Mouse (Mus musculus): ENCODE results near the gene Bach1.

Gene Bach1

DNA sequence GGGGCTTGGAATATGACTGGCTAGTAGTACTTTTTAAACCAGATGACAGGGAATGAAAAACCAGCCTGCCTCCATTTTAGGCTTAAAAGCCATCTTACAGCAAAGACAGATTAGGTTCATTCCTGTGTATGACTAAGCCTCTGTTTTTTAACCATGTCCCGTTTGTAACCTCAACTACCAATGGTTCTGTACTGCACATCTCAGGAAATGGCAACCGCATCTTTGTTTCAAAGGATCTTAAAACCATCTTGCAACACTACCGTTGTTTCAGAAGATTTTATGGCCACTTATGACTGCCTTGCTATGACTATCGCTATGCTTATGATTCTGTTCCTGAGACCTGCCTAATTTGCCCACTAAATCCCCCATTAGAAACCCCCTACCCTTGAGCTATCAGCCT, 78.6 kb downstream of the Bach1 start:
- TF ChIP-seq GATA4 (IDR thresholded peaks at IDR 0.05; ENCODE audit: insufficient replicate concordance, low read length): no peak

DNA sequence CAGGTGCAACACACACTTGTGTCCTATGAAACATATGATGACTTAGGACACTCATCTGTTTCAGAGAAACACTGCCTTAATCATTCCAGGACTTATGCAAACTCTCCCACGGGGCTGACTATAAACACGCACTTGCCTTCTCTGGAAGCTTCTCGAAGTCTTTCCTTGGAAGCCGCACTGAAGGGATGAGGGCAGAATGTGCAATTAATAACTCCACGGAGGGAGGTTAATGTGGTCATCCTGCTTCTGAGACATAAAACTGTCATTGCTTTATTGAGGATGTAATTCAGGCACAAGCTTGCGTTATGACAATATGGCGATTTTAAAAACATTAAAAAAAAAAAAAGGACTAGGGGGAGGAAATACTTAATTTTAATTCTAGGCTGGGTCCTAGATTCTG, 82.9 kb downstream of the Bach1 start:
- TF ChIP-seq GATA4 (IDR thresholded peaks at IDR 0.05; ENCODE audit: insufficient replicate concordance, low read length): no peak
